Mouse (Mus musculus) forebrain, embryonic 10.5 days (tissue): ENCODE results near the gene Itga9. TPM values are rescaled to one million over a fixed set of nuclear protein-coding genes. Genes with fewer than 3 reads are reported as not detected.

ENCODE experiments used
- DNase-seq: peaks from one replicate; pipeline ENCODE4 v3.0.0-alpha.2; 2017; ENCODE audit warnings: low spot score; ENCODE audit errors: extremely low spot score
- H3K27ac ChIP-seq: fragments of 300-500 bp; sonication (generic); 2 replicates; pipeline ENCODE4 v1.5.1; 2016; ENCODE audit warnings: mild to moderate bottlenecking
- H3K27me3 ChIP-seq: fragments of 300-500 bp; sonication (generic); 2 replicates; pipeline ENCODE4 v1.6.1; 2016; ENCODE audit warnings: mild to moderate bottlenecking; ENCODE audit not compliant: poor library complexity, severe bottlenecking
- H3K36me3 ChIP-seq: fragments of 300-500 bp; sonication (generic); replicated peaks from 2 replicates; pipeline ENCODE4 v1.6.1; 2016; ENCODE audit warnings: mild to moderate bottlenecking, moderate library complexity
- H3K4me1 ChIP-seq: fragments of 300-500 bp; sonication (generic); 2 replicates; pipeline ENCODE4 v1.6.1; 2016
- H3K4me3 ChIP-seq: fragments of 300-500 bp; sonication (generic); 2 replicates; pipeline ENCODE4 v1.5.1; 2016; ENCODE audit warnings: mild to moderate bottlenecking, moderate library complexity
- H3K9me3 ChIP-seq: fragments of 300-500 bp; sonication (generic); 2 replicates; pipeline ENCODE4 v1.6.1; 2016; ENCODE audit warnings: mild to moderate bottlenecking, moderate library complexity
- WGBS: fragments of 180-500 bp; shearing (Covaris S2); methylation state at CpG from one replicate; pipeline ENCODE4 v1.1.7; 2016; 5-methylcytosine and 5-hydroxymethylcytosine counted together
- polyA plus RNA-seq: library from polyadenylated mRNA; unstranded; fragments of >200 nt; fragmentation: Nextera tagmentation; extraction: Ambion mirVana; gene quantifications from 2 replicates; pipeline ENCODE4 v1.2.1, GENCODE M21; 2016

Gene Itga9
- polyA plus RNA-seq, 1 experiment from 2014 or later, result 6.1 TPM

DNA sequence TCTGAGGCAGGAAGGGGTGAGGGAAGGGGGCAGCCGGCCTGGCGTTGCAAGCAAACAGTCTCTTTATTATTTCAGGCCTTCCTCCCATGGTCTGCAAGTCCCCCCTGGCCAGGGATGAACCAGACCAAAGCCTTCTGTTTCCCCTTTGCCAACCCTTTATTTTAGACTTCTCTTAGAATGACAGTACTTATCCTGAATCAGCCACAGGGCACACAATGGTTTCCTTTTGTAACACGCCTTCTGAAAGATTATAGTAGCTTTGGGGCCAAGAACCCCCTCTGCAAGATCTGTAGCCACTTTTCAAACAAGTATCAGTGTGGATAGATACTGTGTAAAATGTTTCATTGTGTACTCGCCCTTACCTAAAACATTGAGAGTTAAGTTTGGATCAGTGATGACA is 178.1 kb downstream of the Itga9 start:
- no peaks in the 10 kb centered on the region for H3K36me3 ChIP-seq
- 0 out of 2 replicates have a peak, but pooled peaks cover 3% of the 10 kb centered on the region for H3K4me1 ChIP-seq
- DNase-seq, result no peak
- no peaks in the 10 kb centered on the region for H3K27me3 ChIP-seq
- H3K4me3 ChIP-seq, result no peak overlapping the region
- H3K9me3 ChIP-seq, result no peaks in the 10 kb centered on the region
- H3K27ac ChIP-seq, result no peak overlapping the region
- WGBS, result 72% methylated on average over 4 of the region's 4 CpGs

DNA sequence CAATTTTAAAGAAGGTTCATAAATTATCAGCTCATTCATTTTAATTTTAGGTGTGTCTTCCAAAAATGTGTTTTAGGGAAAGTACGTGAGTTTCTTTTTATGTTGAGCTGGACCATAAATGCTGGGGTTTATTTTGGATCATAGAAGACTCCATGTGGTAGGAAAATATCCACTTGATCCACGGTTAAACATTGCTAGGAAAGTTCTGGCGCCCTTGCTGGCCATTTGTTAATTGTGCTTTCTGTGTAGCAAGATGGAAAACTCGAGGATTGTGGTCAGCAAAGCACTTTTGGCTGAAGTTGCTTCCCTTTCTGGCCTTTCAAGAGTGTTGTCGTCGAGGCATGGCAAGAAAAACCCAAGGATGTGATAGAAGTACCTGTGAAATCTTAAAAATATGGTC is 179.3 kb downstream of the Itga9 start:
- 0 out of 2 replicates have a peak, but pooled peaks cover 3% of the 10 kb centered on the region for H3K4me1 ChIP-seq
- WGBS, result 85% methylated on average over 6 of the region's 6 CpGs
- H3K27me3 ChIP-seq, result no peaks in the 10 kb centered on the region
- no peaks in the 10 kb centered on the region for H3K36me3 ChIP-seq
- DNase-seq, result no peak
- no peaks in the 10 kb centered on the region for H3K9me3 ChIP-seq
- H3K4me3 ChIP-seq, result no peak overlapping the region
- H3K27ac ChIP-seq, result no peak overlapping the region

DNA sequence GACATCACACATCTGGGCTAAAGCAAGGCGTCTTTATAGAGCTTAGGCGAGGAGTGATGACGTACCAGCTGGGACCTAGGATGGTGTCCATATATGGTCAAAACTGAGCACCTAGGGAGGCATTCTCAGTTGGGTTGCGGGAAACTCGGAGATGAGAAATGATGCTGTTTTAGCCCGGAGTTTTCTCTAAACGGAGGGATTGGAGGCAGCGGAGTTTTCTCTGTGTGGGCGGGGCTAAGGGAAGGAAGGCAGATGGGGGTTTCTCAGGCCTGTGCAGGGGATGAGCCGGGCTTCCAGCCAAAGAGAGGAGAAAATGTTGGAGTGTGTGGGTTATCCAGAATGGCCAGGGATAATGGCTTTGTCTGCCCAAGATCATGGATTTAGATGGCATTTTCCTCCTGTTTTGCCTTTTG is 182.4 kb downstream of the Itga9 start:
- no peaks in the 10 kb centered on the region for H3K36me3 ChIP-seq
- no peak overlapping the region for H3K27ac ChIP-seq
- 72% methylated on average over 10 of the region's 10 CpGs for WGBS
- no peak for DNase-seq
- no peaks in the 10 kb centered on the region for H3K27me3 ChIP-seq
- no peaks in the 10 kb centered on the region for H3K9me3 ChIP-seq
- peaks cover 12% of the 10 kb centered on the region; the same call in 1 of the 2 replicates for H3K4me1 ChIP-seq
- H3K4me3 ChIP-seq, result no peak overlapping the region

DNA sequence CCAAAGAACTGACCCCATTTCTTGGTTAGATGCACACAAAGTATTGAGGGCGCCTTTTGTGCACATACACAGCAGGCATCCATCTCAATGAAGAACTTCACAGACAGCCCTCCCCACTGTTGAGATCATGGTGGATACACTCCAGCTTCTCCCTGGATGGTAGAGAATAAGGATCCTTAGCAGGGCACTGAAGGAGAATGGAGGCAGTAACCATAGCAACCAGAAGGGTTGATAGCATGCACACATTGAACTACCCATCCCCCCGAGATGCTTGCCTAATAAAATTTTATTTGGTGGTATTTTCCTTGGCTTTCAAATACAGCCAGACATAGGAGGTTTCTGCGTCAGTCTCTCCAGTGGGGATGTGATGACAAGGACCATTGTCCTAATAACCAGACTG is 184.7 kb downstream of the Itga9 start:
- Histone ChIP-seq H3K4me3 (no peak overlapping the region), H3K9me3 (no peaks in the 10 kb centered on the region), H3K36me3 (no peaks in the 10 kb centered on the region), H3K4me1 (peaks cover 23% of the 10 kb centered on the region), H3K27ac (no peak overlapping the region), H3K27me3 (no peaks in the 10 kb centered on the region)
- DNase-seq, result no peak
- WGBS, result 90% methylated on average over 3 of the region's 3 CpGs

- WGBS, result 86% methylated on average over 16 of the region's 21 CpGs
- Histone ChIP-seq H3K4me3 (no peak overlapping the region), H3K27me3 (no peaks in the 10 kb centered on the region), H3K4me1 (peaks cover 23% of the 10 kb centered on the region), H3K27ac (no peak overlapping the region), H3K36me3 (no peaks in the 10 kb centered on the region), H3K9me3 (no peaks in the 10 kb centered on the region)
- no peak for DNase-seq
These were observed 186.8 kb downstream of the Itga9 start for GRCm38 (mm10) chr9:118793151-118793785.

DNA sequence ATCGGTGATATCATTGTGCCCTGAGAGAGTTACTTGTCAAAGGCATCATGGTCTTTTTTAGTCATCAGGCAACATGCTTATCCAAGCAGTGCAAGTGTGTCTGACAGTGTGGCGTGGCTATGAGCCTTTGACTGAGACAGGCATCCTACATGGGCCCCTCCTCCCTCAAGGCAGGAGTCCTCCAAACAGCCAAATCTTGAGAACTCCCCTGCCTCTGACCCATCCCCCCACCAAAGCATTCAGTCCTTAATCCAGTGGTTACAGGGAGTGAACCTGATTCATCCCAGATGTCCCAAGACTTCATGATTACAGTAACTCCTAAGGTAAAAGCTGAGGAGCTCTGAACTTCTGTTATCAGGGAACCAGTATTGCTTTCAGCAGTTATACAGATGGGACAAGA is 188.2 kb downstream of the Itga9 start:
- peaks cover 32% of the 10 kb centered on the region for H3K4me1 ChIP-seq
- WGBS, result 66% methylated on average over 2 of the region's 2 CpGs
- H3K27ac ChIP-seq, result 0 out of 2 replicates have a peak overlapping the region, but pooled peaks have one; percentile 40
- H3K4me3 ChIP-seq, result no peak overlapping the region
- H3K36me3 ChIP-seq, result no peaks in the 10 kb centered on the region
- DNase-seq, result no peak
- no peaks in the 10 kb centered on the region for H3K9me3 ChIP-seq
- H3K27me3 ChIP-seq, result no peaks in the 10 kb centered on the region

GRCm38 (mm10) chr9:118795304-118795703 is 188.8 kb downstream of the Itga9 start:
- Histone ChIP-seq H3K27me3 (no peaks in the 10 kb centered on the region), H3K36me3 (no peaks in the 10 kb centered on the region), H3K27ac (no peak overlapping the region), H3K9me3 (no peaks in the 10 kb centered on the region), H3K4me3 (no peak overlapping the region), H3K4me1 (peaks cover 33% of the 10 kb centered on the region)
- DNase-seq, result no peak
- WGBS, result 47% methylated on average over 4 of the region's 4 CpGs

DNA sequence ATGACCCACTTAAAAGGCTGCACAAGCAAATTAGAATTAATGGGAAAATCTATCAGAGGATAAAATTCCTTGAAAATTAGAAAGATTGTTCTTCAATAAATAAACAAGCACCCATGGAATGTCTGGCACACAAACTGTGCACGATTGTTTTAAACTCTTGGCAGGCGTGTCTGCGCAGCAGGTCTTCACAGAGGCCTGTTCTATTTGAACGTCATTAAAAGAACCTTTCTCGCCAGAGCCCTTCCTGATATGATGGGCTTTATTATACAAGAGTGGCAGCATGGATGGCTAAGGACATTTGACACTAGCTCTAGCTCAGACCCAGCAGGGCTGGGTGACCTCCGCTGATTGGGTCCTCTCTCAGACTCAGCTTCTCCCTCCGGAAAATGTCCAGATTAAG is 192.6 kb downstream of the Itga9 start:
- no peaks in the 10 kb centered on the region for H3K36me3 ChIP-seq
- peaks cover 28% of the 10 kb centered on the region for H3K4me1 ChIP-seq
- no peaks in the 10 kb centered on the region for H3K9me3 ChIP-seq
- no peak overlapping the region for H3K4me3 ChIP-seq
- WGBS, result 76% methylated on average over 7 of the region's 7 CpGs
- H3K27me3 ChIP-seq, result no peaks in the 10 kb centered on the region
- 0 out of 2 replicates have a peak overlapping the region, but pooled peaks have one; percentile 25 for H3K27ac ChIP-seq
- no peak for DNase-seq

DNA sequence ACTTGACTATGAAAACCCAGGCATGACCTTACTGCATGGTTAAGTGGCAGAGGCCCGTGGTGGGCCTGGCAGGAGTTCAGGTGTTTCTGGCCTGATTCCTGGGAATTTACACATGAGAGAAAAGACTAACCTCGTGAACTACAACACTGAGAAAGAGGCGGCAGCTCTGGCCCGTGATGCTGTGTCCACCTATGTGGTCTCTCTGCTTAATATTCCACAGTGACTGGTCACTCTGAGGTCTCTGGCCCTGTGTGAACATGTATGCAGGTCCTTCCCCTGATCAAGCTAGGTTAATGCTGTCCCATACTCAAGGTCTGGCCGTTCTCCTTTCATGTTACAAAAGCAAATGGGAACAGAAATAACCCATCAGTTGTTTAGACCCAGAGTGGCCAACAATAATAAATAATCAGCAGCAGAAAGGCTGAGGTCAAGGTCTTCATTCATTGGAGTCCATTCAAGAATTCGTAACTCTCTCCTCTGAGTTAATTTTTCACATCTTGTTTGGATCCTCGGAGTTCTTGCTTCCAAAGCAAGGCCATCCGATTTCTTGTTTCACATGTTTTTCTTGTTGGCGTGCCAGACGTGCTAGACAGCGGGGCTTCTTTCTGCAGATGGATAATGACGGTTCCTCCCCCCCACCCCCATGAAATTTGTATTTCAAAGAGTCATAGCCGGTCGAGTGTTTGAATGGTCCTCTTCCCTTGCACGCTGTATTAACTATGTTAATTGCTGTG is 194.9 kb downstream of the Itga9 start:
- no peak for DNase-seq
- H3K4me1 ChIP-seq, result peaks cover 15% of the 10 kb centered on the region
- WGBS, result 86% methylated on average over 15 of the region's 15 CpGs
- H3K27me3 ChIP-seq, result no peaks in the 10 kb centered on the region
- no peaks in the 10 kb centered on the region for H3K36me3 ChIP-seq
- H3K9me3 ChIP-seq, result no peaks in the 10 kb centered on the region
- no peak overlapping the region for H3K27ac ChIP-seq
- H3K4me3 ChIP-seq, result no peak overlapping the region

DNA sequence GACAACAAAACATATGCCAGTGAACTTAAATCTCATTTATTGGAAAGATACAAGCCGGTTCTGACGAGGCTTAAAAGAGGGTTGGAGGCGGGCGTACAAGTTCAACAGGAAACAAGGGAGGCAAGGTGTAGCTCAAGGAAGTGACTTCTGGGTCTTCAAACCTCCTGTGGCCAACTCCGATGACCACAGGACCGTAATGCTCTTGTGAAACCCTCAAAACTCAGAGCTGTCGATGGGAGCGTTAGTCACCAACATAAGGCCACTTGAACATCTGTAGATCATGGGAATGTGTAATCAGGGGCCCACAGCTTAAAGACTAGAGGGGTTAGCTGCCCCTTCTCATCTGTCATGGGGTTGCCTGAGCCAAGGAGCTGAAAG is 195.4 kb downstream of the Itga9 start:
- Histone ChIP-seq H3K27ac (no peak overlapping the region), H3K27me3 (no peaks in the 10 kb centered on the region), H3K4me3 (no peak overlapping the region), H3K9me3 (no peaks in the 10 kb centered on the region), H3K4me1 (peaks cover 15% of the 10 kb centered on the region), H3K36me3 (no peaks in the 10 kb centered on the region)
- WGBS, result 91% methylated on average over 8 of the region's 8 CpGs
- DNase-seq, result no peak

DNA sequence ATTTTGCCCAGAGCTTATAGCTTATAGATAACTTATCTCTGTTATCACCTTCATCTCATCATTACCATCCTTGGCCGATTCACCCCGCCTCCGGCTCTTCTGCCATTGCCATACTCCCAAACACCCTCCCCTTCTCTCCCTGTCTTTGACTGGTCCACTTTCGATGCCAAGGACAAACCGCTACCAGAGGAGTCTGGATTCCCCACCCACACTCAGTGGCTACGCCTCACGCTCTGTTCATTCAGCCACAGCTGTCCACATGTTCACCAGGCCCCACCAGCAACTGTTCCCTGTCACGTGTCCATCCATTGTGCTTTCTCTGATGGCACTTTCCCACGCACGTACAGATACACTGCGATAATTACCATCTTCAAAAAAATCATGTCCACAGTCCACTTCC is 195.9 kb downstream of the Itga9 start:
- no peaks in the 10 kb centered on the region for H3K9me3 ChIP-seq
- H3K27ac ChIP-seq, result no peak overlapping the region
- no peaks in the 10 kb centered on the region for H3K36me3 ChIP-seq
- H3K27me3 ChIP-seq, result no peaks in the 10 kb centered on the region
- no peak overlapping the region for H3K4me3 ChIP-seq
- no peak for DNase-seq
- WGBS, result 96% methylated on average over 11 of the region's 11 CpGs
- peaks cover 15% of the 10 kb centered on the region for H3K4me1 ChIP-seq

DNA sequence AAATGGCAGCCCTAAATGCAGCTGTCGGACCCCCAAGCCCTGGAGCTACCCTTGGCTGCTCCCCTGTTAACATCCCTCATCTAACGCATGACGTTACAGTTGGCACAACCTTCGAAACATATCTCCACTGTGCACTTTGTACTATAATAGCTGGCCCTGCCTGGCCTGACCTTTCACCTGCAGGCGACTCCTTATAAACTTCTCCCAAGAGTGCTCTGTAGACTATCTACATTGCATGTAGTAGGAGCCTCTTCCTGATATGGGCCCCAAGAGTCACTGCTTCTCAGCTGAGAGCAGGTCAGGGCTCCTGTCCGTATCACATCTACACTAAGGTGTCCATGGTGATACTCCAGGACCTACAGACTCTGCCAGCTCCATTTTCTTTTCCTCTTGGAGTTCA is 199.2 kb downstream of the Itga9 start:
- H3K27me3 ChIP-seq, result no peaks in the 10 kb centered on the region
- no peaks in the 10 kb centered on the region for H3K9me3 ChIP-seq
- peaks cover 5% of the 10 kb centered on the region; the same call in 1 of the 2 replicates for H3K4me1 ChIP-seq
- DNase-seq, result no peak
- WGBS, result 96% methylated on average over 6 of the region's 6 CpGs
- no peak overlapping the region for H3K27ac ChIP-seq
- no peak overlapping the region for H3K4me3 ChIP-seq
- no peaks in the 10 kb centered on the region; the same call in 1 of the 2 replicates for H3K36me3 ChIP-seq

DNA sequence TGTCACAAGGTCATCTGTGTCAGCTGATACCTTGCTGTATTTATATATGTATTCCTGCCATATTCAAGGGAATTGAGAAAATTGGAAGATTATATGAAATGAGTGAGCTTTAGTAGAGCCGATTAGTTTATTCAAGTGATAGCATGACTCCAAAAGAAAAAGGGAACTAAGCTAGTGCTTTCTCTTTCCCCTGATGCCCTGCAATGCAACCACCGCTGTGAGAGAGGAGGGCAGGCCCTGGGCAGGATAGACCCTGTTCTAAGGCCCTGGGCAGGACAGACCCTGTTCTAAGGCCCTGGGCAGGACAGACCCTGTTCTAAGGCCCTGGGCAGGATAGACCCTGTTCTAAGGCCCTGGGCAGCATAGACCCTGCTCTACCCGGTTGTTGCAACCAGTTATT is 201.2 kb downstream of the Itga9 start:
- H3K36me3 ChIP-seq, result no peaks in the 10 kb centered on the region; the same call in 1 of the 2 replicates
- H3K27me3 ChIP-seq, result no peaks in the 10 kb centered on the region
- H3K27ac ChIP-seq, result no peak overlapping the region
- DNase-seq, result no peak
- 97% methylated on average over 3 of the region's 3 CpGs for WGBS
- H3K4me1 ChIP-seq, result no peaks in the 10 kb centered on the region
- H3K9me3 ChIP-seq, result no peaks in the 10 kb centered on the region
- H3K4me3 ChIP-seq, result no peak overlapping the region
